Mouse (Mus musculus): ENCODE measurements around the gene Pde6h.
A peak's percentile ranks its signal among the peaks of the same experiment; 100 is the strongest.

Pde6h gene

DNA sequence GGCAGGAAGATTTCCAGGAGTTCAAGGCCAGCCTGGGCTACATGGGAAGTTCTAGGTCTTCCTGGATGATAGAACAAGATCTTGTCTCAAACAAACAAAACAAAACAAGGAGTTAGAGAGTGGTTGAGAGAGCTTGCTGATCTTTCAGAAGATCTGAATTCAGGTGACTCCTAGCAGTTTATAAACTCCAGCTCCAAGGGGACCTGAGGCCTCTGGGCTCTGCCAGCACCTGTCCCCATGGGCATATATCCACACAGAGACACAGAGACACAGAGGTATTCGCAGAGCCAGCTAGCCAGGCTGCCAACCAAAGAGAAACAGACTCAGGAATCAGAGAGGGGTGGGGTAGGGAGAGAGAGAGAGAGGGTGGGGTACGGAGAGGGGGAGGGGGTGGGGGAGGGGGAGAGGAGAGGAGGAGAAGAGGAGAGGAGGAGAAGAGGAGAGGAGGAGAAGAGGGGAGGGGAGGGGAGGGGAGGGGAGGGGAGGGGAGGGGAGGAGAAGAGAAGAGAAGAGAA lies 10.8 kb upstream of the Pde6h start:
- no peak for DNase-seq (ENCODE audit: low spot score)

DNA sequence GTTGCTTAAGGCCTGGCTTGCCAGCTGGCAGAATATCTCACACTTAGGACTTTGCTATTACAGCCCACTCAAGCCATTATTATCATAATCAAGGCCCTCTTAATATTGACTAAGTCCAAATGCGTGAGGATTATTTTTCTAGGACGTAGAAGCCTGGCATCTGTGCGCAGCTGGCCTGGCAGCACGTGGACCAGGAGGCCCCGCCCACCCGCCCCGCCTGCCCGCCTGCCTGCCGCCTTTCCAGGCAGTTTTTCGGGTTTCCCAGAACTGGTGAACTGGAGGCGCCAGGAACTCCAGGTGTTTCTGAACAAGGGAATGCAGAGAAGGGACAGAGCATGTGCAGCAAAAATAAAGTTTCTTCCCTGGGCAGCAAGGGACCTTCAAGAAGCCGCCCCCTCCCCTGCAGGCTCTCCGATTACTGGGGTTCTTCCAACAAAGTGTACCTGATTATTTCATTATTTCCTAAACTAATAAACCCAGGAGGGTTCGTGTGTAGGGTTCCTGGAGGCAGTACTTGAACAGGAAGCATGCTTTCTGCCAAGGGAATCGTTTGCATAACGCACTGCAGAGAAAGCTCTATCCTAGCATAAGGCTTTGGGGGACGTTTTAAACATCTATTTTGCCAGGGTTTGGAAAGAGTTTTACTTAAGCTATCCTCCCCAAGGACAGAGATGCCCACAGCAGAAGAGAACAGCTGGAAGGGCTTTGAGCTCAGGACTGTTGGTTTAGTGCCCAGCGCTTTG lies 10.1 kb upstream of the Pde6h start:
- DNase-seq (ENCODE audit: low spot score): peak; percentile 67

DNA sequence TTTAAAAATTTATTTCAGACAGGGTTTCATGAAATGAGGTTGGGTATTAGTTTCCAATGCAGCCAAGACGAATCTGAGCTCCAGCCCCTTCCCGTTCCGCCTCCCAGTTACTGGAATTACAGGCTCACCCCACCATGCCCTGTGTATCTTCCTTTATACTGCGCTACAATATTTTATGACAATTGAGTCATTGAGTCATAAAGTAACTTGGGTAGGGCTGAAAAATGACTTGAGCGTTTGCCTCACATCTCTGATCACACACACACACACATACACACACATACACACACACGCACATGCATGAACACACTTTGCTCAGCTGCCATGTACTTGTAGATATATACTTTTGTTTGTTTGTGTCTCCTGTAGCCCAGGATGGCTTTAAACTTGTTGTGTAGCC lies 9.4 kb upstream of the Pde6h start:
- DNase-seq (ENCODE audit: low spot score): no peak

DNA sequence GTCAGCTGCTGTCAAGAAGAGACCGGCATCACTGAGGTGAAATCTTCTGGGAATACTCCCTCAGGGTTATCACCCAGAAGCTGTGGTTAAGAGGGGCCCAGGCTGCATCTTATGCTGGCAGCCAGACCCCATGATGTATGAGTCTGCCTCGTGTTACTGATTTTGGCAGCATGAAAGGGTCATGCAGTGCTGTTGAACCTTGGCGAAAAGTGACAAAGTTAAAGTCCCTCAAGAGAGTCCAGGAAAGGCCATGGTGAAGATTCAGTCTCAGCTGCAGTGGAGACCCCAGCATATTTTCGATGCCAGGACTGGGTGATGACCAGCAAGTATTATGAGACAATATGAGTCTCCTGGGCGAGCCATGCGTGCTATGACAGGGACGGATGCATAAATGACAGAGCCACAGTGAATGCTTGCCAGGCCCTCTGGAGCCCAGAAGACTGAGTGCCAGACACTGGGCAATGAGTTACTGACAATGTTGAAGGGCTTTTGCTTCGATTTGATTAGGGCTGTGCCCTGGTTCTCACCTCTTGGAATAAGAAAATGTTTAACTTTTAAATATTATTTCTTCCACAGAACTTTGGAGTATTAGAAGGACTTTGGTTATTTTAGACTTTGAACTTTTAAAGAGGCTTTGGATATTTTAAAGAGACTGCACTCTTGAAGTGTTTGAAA lies 7.8 kb upstream of the Pde6h start:
- no peak for DNase-seq (ENCODE audit: low spot score)

DNA sequence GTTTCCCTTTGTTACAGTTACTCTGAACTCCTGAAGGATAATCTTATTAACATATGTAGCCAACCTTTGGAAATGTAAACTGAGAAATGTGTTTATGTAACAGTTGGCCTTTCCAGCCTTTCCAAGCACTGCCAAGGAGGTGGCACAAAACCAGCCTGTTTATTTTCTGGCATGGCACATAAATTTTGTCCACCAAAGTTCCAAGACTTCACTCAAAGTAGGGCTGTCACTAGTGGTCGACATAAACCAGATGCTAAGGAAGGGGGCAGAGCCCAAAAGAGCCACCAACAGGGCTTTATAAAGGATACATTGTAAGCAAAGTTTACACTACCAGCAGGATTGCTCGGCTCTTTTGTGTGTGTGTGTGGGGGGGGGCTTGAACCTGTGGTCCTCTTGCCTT lies 5.7 kb upstream of the Pde6h start:
- DNase-seq (ENCODE audit: low spot score): no peak

DNA sequence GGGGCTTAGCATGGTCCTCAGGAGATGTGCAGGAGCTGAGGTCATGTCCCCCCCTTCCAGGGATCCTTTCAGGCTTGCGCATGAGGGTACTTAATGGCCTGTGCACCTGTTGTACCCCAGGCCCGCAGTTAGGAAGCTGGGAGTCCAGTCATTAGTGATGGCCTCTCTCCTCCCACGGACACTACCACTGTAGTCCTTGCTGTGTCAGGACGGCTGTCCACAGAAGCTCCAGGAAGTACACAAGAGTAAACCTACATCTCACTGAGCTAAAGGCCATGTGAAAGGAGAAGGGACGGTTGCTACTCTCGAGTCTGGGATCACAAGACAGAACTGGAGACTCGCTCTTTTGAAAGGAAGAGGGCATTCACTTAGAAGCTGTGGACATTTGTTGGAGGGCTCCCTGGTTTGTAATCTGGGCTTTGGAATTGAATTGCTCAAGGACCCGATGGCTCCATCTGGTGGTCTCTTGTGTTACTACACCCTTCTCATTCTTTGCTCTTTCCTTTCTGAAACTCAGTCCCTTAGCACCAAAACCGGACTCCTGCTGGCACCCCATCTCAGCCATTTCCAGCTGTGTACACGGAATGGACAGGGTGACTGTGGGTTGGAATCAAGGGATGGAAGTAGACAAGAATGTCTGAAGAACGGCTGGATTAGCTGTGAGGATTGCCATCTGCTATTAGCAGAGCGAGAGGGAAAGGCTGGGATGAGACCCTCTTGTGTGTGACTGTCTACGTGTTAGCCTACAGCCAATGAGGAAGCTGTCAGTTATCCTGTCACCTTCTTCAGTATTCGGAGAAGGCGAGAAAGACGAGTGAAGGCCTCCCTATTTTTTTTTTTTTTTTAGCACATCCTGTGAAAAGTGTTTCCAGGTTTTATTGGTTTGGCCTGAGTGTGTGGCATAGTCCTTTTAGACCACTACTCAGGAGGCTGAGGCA lies 3.0 kb upstream of the Pde6h start:
- DNase-seq (ENCODE audit: low spot score): peak; percentile 88

DNA sequence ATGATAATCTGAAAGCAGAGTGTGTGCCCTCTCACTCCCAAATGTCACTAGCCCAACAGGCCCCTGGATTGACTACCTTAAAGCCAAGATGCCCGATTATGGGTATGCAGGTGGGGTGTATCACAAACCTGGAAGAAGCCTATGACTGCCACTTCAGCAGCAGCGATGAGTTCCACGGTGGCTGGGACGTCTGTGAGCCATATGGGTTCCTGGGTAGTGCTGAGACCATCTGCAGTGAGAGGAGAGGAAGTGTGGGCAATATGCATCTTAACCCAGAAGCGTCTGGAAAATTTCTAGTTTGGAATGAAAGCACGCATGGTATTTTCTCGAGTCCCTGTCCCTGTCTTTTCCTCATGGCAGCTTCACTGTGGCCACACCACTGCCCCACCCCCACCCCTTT lies 2.0 kb upstream of the Pde6h start:
- DNase-seq (ENCODE audit: low spot score): no peak

DNA sequence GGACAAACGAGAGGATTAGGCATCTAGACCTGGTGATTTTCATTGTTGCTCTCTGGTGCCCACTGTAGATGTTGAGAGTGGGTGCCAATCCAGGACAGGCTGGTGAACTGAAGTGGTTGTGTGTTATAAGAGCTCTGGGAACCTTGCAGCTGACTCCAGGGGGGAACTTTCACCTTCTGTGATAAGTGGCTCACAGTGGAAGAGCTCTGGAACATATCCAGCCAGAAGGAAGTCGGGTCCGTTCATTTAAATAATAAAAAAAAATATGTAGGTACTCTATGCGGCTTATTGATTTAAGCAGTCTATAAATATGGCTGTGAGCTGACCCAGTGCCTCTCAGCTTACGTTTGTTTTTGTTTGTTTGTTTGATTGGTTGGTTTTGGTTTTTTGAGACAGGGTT lies 1.6 kb upstream of the Pde6h start, which contains the start of gene Erp27:
Gene Erp27, minus strand, starts transcription at position 101 of the 400 bp plus-strand sequence.
- DNase-seq (ENCODE audit: low spot score): no peak

DNA sequence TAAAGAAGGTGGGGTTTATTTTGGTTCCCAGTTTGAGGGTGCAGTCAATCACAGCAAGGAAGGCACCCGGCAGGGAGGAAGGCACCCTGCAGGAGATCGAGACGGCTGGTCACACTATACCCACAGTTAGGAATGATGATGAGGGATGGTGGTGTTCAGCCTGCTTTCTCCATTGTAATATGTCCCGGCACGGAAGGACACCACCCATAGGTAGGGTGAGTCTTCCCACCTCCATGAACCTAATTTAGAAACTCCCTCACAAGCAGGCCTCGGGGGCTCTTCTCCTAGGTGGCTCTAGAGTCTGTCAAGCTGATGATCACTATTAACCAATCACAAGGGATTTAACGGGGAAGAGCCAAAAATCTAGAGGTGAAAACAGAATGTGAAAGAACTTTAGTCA lies 761 bp upstream of the Pde6h start:
- no peak for DNase-seq (ENCODE audit: low spot score)

DNA sequence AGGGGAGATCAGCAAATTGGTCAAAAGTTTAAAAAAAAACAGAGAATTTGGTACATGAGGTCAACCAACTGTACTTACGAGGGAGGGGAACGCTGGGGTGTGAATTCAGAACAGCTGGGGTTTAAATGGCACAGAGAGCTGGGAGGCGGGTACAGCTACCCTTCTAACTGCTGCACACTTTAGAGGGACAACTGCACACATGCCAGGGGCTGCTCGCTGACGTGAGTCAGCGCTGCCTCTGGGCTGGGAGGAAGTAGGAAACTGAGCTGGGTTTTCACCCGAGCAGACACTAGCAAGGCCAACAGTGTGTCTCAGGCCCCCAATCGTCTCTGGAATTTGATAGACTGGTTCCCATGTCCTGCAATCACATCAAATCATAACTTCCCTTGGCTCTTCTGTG lies 1.4 kb downstream of the Pde6h start:
- DNase-seq (ENCODE audit: low spot score): no peak

DNA sequence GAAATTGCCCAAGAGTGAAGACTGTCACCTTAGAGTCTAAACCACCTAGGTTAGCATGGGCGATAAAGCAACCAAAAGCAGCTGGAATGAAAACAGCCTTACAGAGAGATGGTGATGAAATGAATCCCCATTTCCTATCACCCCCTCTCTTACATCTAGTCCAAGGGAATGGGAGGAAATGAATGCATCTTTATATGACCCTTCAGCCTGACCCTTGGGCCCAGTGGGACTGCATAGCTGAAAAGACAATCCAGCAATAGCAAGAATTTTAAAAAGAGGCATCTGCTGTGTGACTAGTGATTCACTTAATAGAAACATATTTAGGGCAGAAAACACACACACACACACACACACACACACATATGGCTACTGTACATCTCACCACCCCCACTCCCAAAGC lies 4.0 kb downstream of the Pde6h start:
- no peak for DNase-seq (ENCODE audit: low spot score)

DNA sequence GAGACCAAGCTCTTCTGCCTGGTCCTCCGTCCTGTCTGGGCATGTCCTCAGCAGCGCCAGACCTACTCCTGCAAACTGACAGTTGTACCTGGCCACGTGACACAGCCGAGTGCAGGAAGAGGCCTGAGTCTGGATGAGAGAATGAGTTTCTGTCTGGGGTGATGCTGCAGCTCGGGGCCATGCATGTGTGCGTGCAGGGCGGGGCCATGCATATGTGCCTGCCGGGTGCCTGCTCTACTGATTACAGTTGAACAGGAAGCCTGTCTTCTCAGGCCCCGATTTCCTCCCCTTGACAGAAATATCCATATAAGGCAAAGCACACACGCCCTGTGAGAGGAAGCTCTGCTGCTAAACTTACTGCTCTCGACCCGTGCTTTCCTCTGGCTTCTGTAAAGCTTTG lies 7.0 kb downstream of the Pde6h start:
- no peak for DNase-seq (ENCODE audit: low spot score)

DNA sequence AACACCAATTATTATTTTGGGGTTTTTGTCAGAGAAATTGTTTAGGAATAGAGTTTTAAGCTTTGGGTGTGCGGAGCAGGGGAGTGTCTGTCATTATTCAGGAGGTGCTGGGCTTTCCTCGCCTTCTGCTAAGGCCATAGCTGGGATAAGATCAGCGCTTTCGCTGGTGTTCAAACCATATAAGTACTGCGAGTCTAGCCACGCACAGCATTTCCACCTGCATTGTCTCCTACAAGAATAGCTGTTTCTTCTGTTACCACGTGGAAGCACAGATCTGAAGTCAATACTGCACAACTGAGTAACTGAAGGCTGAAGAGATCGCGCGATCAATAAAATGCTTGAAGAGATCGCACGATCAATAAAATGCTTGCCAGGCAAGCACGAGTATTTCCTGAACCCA lies 7.6 kb downstream of the Pde6h start:
- DNase-seq (ENCODE audit: low spot score): no peak

DNA sequence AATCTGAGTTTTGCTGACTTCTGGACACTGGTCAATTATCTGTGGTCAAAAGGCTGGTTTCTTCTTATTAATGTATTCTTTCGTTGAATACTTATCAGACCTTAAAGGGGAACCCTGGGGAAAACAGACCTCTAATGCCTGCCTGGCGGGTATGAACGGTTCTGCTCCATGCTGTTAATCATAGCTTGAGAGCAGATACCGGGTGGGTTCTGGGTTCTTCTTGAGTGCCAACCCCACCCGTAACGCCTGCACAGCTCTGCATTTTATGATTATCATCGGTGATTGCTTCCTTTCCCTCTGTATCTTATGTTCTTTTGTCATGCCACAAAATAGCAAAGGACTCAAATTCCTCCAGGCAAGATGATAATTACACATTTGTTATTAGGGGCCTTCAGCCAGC lies 10.4 kb downstream of the Pde6h start:
- no peak for DNase-seq (ENCODE audit: low spot score)

DNA sequence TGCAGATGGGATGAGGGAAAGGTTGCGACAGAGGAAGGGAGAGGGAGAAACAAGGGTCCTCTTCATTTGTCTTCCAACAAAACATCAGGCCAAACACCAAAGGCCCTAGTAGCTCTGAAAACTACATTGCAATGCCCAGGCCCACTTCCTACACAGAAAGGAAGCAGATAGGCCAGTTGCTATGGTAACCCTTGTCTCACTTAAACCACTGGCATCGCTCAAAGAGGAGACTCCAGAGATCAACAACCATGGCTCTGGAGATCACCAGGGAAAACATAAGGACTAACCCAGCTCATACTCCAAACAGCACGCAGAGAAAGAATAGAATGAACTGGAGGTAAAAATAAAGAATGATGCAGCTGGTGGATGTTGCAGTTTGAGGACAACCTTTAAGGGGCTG lies 11.6 kb downstream of the Pde6h start:
- DNase-seq (ENCODE audit: low spot score): no peak

DNA sequence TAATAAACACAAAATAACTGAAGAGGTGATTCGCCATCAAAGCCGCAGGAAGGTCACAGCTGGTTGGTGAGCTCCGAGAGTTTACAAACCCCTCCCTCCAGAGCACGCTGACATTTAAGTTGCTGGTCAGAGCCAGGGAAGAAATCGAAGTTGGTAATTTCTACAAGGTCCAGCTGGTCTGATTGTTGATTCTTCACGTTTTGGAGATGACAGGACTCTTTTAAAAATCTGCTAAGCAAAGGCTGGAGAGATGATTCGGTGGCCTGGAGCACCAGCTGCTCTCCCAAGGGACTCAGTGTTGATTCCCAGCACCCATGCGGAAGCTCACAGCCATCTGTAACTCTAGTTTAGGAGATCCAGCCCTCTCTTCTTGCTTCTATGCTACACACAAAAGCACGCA lies 12.7 kb downstream of the Pde6h start:
- DNase-seq (ENCODE audit: low spot score): no peak

DNA sequence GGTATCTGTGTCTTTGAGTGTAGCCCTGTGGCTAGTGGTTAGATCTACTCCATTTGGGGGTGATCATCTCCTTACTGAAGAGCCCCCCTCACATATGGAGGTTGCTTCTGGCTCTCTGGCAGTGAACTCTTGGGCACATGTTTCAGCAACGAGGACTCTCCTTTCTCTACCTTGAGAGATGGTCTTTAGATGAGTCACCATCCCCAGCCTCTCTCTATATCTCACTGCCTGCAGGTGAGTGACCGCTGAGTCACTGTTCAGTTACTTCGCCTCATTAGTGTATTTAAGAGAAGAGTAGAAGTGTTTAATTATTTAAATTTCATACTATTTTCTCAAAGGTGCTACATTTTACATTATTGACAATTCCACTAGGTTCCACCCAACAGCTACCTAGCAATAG lies 13.5 kb downstream of the Pde6h start:
- DNase-seq (ENCODE audit: low spot score): no peak

DNA sequence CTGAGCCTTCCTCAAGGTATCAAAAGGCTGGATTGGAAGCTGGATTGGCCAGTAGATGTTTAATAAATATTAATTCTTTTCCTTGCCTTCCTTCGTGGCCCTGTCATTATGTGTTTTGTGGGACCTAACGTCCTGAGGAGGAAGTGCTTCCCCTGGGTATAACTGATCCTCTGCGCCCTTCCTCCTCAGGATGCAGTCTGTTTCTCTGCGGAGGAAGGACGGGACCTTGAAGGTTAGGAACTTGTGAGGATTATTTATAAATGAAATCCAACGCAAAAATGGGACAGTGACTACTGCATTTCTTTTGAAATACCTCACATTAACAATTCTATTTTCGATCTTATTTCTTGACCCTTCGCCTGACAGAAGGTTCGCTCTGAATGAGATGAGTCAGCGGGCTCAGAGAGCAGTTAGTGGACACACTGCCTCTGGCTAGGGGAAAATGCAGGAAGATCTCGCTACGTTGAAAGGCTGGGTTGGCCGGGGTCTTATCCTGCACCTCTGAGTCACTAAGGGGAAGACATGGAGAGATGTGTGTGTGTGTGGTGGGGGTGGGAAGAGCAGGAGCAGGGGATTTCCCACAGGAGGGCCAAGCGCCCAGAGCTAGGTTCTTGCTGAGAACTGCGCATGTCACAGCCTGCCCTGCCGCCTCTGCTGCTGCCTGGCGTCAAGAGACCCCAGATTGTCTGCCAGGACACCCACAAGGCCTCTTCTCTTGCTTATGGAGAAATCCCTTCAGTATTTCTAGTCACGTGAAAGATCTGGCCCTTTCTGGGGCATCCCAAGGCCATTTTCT lies 14.9 kb downstream of the Pde6h start:
- DNase-seq (ENCODE audit: low spot score): no peak

DNA sequence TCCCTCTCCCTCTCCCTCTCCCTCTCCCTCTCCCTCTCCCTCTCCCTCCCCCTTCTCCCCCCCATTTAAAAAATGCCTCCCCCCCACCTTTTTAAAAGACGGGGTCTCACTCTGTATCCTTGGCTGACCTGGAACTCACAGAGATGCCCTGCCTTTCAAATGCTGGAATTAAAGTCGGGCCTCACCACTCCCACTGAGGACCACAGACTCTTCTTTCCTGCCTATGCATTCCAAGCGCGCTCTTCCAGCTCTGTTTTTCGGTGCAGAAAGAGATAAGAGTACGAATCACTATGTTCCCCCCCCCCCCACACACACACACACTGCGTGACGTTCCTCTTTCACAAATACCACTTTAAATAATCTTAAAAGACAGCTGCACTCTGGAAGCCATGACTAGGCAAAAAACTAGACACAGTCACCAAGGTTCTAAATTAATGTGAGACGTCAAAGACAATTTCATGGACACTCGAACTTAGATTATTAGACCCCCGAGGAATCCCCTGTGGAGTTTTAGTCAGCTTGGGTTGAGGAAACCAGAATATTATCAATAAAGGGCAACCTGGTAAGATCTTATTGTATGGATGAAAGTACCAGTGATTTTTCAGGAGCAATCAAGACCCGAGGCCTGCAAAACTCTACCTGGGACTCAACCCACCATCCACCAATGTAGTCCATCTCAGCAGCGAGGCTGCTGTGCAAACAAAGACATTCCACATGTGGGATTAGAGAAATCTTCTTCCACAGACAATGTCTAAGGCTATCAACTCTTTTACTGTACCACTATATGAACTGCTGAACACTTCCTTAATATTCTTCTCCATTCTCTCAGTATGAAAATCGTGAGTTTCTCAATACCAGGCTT lies 15.9 kb downstream of the Pde6h start:
- no peak for DNase-seq (ENCODE audit: low spot score)

DNA sequence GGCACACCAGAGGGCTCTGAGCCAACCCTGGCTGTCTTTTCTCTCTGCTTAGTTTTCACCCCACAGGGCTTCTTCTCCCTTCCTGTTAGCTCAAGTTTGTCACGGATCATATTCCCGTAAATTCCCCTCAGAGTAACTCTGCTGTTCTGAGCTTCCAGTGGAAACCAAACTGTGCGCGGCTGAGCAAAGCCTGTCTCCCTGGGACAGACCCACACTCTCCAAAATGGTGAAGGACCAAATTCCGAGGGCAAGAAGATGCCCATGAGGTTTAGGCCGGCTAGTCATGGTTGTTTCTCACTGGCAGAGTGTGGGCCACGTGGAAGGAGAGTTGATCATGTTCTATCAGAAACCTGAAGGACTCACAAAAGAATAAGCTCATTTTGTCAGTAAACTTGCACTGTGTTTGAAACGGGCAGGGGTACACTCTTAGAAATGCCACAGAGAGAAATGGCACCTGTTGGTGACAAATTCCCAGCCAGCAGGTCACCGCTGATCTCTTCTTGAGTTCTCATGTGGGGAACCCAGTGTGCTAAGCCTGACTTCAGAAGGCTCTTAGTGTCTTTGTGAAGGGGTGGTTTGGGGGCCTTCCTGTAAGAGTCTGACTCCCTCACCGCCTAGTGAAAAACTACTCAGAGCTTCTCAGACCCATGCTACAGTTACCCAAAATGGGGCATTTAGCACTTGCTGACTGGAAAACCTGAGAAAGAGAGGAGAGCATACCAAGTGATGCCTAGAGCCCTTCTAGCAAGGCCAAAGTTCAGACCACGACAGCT lies 16.7 kb downstream of the Pde6h start:
- no peak for DNase-seq (ENCODE audit: low spot score)
